Mouse (Mus musculus) megakaryocyte, embryonic 14.5 days (primary cell): ENCODE data around the gene Raet1e.
"Not testable (repeated sequence)": the region's sequence is repeated elsewhere in the genome, so short reads cannot be mapped to it uniquely, and the experiment has no call there.

Experiments used
- FLI1 ChIP-seq: IDR thresholded peaks from 2 replicates; pipeline ENCODE4 v1.6.1; 2012; ENCODE audit warnings: low read length, inconsistent platforms, mixed read lengths
- GATA1 ChIP-seq: IDR thresholded peaks from 3 replicates; pipeline ENCODE4 v1.6.1; 2012; ENCODE audit warnings: mixed read lengths, low read length, inconsistent platforms, borderline replicate concordance

- TF ChIP-seq GATA1, FLI1: not testable (repeated sequence)
Observed at GRCm38 (mm10) chr10:22396680-22397079, 238.3 kb downstream of the Raet1e start.
